Mouse (Mus musculus) lung, postnatal 0 days (tissue): ENCODE measurements around the gene F2rl2.

Experiments
- CTCF ChIP-seq: IDR thresholded peaks from 2 replicates; pipeline ENCODE4 v1.5.1; 2016; ENCODE audit warnings: antibody characterized with exemption, mild to moderate bottlenecking
- EP300 ChIP-seq: IDR thresholded peaks from 2 replicates; pipeline ENCODE4 v1.6.1; 2016; ENCODE audit warnings: antibody characterized with exemption, mild to moderate bottlenecking, control low read depth

DNA sequence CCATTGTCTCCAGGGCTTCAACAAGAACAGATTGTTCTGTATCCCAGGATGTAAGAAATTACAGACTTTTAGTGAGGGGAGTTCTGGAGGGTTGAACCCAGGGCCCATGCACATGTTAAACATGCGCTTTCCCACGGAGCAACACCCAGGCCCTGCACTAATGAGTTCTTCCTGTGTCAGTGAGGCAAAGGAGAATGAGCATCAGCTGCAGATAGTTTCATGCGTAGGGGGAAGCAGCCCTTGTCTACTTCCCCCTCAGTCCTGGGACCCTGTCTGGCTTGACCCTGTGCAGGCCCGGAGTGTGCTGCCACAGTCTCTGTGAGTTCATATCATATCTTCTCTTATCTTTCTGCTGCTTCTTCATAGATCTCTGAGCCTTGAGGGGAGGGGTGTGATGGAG is 49.4 kb upstream of the F2rl2 start:
- TF ChIP-seq CTCF (no peak), EP300 (no peak)
